Mouse (Mus musculus) liver (tissue): Measurements from ENCODE around the gene Ythdf2.

ENCODE experiments used
- DNase-seq: peaks from one replicate; pipeline ENCODE4 v3.0.0-alpha.2; 2020; ENCODE audit warnings: mixed read lengths

Gene Ythdf2

GRCm38 (mm10) chr4:132145092-132145491 is 67.0 kb downstream of the Ythdf2 start:
- DNase-seq = no peak

GRCm38 (mm10) chr4:132144080-132144841 is 67.8 kb downstream of the Ythdf2 start, which contains the start of gene Oprd1:
Gene Oprd1, minus strand, starts transcription at chr4:132144486.
- DNase-seq = no peak

GRCm38 (mm10) chr4:132138640-132139039 is 73.5 kb downstream of the Ythdf2 start:
- DNase-seq = no peak

- no peak for DNase-seq
These were observed 75.1 kb downstream of the Ythdf2 start for GRCm38 (mm10) chr4:132137013-132137412.
